Mouse (Mus musculus) layer of hippocampus, adult 11-12 months (tissue): ENCODE data around the gene Slc35a3.
"Not testable (repeated sequence)": the region's sequence is repeated elsewhere in the genome, so short reads cannot be mapped to it uniquely, and the experiment has no call there.

ENCODE experiments used
- DNase-seq: peaks from one replicate; pipeline ENCODE4 v3.0.0; 2022; ENCODE audit warnings: low spot score

The Slc35a3 gene

GRCm38 (mm10) chr3:116698786-116699185, 13.8 kb downstream of the Slc35a3 start:
- no peak for DNase-seq

- DNase-seq, result no peak
Measured at GRCm38 (mm10) chr3:116695666-116695985, 17.0 kb downstream of the Slc35a3 start.

GRCm38 (mm10) chr3:116694955-116695665, 17.5 kb downstream of the Slc35a3 start:
- no peak for DNase-seq

DNA sequence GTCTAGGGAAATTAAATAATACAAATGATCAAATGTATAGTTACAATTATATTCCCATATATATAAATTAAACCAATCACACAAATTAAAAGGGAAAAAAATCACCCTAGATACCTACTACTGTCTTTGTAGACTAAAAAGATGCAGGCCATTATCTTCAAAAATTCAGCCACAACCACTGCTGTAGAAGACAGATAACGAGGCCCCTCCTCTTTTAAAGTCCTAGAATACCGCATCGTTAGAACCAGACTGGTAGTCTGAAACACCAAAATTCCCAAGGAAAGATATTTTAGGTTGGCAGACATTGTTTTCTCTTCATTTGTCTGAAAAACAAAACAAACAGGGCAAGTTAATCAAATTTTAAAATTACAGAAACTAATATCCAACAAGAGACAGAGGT, 18.3 kb downstream of the Slc35a3 start:
- DNase-seq, result no peak

- DNase-seq, result no peak
Measured at GRCm38 (mm10) chr3:116681160-116681559, 31.5 kb downstream of the Slc35a3 start, which contains the start of gene Gm43191. Gene Gm43191 (minus strand): TSS chr3:116681260.

- not testable (repeated sequence) for DNase-seq
Measured at GRCm38 (mm10) chr3:116664281-116664680, 48.4 kb downstream of the Slc35a3 start.

DNA sequence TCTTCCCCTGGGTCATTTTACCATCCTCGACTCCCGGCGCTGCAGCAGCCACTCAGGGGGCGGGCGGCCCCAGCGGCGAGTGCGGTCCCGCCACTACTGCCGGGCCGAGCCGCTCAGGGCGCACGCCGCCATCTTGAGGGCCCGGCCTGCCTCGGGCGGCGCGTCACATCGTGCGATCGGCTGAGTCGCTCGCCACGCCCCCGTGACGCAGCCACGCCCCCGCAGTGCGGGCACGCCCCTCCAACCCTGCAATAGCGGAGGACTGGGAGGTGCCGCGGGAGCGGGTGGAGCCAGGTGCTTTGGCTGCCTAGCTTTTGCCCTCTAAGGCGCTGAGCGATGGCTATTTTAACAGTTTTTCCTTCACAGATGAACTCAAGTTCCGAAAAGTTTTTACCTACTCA, 50.2 kb downstream of the Slc35a3 start, which contains the start of gene Mfsd14a:
Gene Mfsd14a (minus strand): TSS at position 215 of the 401 bp plus-strand sequence.
- DNase-seq, result peak; percentile 98

GRCm38 (mm10) chr3:116661870-116662414, 50.7 kb downstream of the Slc35a3 start:
- DNase-seq, result peak; percentile 24

- DNase-seq, result no peak
Measured at GRCm38 (mm10) chr3:116661288-116661869, 51.3 kb downstream of the Slc35a3 start.

- no peak for DNase-seq
Measured at GRCm38 (mm10) chr3:116659856-116660430, 52.7 kb downstream of the Slc35a3 start.

- DNase-seq, result no peak
Measured at GRCm38 (mm10) chr3:116658928-116659565, 53.6 kb downstream of the Slc35a3 start.

DNA sequence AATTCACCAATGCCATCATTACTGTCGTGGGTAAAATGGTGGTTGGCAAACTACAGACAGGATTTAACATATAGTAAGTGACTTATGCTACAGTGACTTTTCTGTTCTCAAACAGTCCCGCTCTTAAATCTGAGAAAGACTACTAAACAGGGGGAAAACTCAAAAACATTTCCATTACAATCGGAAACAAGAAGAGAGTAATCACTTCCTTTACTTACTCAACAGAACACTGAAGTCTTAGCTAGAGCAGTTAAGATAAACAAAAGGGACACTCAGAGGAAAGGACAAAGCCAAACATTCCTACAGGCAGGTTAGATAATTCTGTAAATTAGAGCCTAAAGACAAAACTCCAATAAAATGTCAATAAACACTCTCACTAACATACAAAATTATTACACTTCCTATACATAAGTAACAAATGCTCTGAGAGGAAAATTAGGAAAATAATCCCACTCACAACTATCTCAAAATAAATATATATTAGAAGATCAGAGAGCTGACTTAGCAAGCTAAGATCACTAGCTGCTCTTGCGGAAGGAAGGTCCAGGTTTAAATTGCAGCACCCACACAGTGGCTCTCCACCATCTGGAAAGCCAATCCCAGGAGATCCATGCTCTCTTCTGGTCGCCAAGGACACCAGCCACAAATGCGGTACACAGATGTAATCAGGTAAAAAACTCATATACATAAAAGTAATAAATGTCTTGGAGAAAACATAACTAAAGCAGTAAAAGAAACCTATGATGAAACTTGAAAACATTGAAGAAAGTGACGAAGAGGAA, 56.3 kb downstream of the Slc35a3 start:
- no peak for DNase-seq

DNA sequence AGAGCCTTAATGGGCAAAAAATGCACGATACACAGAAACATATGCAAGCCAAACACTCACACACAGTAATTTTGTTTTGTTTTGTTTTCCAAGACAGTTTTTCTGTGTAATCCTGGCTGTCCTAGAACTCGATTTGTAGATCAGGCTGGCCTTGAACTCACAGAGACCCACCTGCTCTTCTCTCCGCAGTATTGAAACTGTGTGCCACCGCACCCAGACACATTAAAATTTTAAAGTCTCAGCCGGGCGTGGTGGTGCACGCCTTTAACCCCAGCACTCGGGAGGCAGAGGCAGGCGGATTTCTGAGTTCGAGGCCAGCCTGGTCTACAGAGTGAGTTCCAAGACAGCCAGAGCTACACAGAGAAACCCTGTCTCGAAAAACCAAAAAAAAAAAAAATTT, 58.6 kb downstream of the Slc35a3 start:
- not testable (repeated sequence) for DNase-seq

- DNase-seq, result no peak
Measured at GRCm38 (mm10) chr3:116653278-116653945, 59.2 kb downstream of the Slc35a3 start.

DNA sequence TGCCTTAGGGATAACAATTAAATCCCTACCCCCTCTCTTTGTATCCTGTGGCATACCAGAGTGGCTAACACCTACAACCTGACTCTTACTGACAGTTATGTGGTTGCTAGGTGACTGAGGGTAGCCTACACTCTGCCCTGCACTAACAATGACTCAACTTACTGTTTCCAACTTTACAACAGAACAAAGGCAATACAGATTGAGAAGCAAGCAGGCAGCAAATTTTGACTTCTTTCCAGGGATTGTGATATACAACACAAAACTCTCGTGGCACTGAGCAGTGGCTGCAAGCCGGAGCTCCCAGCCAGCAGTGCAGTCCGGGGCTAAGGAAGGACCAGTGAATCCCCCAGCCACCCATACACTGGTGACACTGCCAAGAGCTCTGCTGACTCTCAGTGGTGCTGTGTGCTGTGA, 60.6 kb downstream of the Slc35a3 start:
- no peak for DNase-seq

- DNase-seq, result no peak
Measured at GRCm38 (mm10) chr3:116650698-116651097, 61.9 kb downstream of the Slc35a3 start.

- no peak for DNase-seq
Measured at GRCm38 (mm10) chr3:116648805-116649204, 63.8 kb downstream of the Slc35a3 start.

- no peak for DNase-seq
Measured at GRCm38 (mm10) chr3:116646387-116646786, 66.2 kb downstream of the Slc35a3 start.

DNA sequence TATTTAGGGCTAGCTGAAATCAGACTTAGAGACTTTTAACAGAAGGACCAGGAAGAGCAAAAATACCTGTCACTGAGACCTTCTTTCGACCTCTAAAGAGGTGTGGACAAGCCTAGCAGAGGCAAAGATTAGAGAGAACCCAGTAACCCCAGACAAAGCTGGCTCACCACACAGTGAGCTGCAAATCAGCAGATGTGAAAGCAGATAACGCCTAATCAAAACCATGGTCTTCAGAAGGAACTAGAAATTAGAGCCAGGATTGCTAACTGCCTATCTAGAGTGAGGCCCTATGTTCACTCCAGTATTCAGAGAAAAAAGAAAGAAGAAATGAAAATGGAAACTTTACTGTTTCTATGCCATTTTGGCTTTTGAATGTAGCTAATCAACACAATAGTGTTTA, 70.3 kb downstream of the Slc35a3 start:
- no peak for DNase-seq

- no peak for DNase-seq
Measured at GRCm38 (mm10) chr3:116641811-116642371, 70.7 kb downstream of the Slc35a3 start.

- DNase-seq, result no peak
Measured at GRCm38 (mm10) chr3:116640024-116640423, 72.6 kb downstream of the Slc35a3 start.
